In the genomic region with DNA sequence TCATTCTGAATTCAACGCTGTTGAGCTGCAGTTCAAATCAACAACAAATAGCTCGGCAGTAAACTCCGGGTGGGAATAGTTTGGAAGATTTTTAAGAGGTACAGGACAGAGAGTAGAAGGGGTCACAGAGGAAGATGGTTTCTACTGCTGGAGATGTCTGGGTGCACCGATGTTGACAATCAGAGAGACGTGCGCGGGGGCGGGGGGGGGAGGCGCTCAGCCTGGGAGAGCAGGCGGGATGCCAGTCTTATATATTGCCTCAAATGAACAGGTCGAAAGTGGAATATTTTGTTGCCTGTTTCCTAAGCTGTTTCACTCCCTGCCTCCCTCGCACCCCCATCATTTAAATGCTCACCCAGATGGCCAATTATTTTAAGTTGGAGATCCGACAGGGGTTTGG, we compare ENCODE assay signal across 9 mouse cellular contexts.
DNase-seq lines count a peak whose midpoint lies in the region; ATAC-seq and TF ChIP-seq lines count a peak whose summit lies in the region.
"Had no signal": no experiment of that assay in that cellular context is flagged by ENCODE, and none has a peak within 500 bp of the region (broad histone marks: within the 10 kb centered on the region; RNA-seq: fewer than 3 reads in every experiment).

No protein-coding gene starts in this region.

- no peak overlapping the region for H3K27ac ChIP-seq in layer of hippocampus, adult 2 months
- no peak overlapping the region for H3K27ac ChIP-seq in forebrain, embryonic 11.5 days (ENCODE audit: low read depth, low read length)
- no peak overlapping the region for H3K27ac ChIP-seq in hindbrain, embryonic 15.5 days (replicated peaks)
- H3K27ac ChIP-seq in midbrain, postnatal 0 days (ENCODE audit: low read depth, low read length): no peak overlapping the region

- WGBS in forebrain, embryonic 11.5 days: under 1% methylated on average over 13 of the region's 13 CpGs
- 10% methylated on average over 13 of the region's 13 CpGs for WGBS in hindbrain, embryonic 15.5 days
- WGBS in midbrain, postnatal 0 days: under 1% methylated on average over 13 of the region's 13 CpGs

- no peak for TF ChIP-seq CTCF in layer of hippocampus, adult 2 months (conservative IDR thresholded peaks at IDR 0.05)
- no peak for TF ChIP-seq CTCF in midbrain, postnatal 0 days (IDR thresholded peaks at IDR 0.05)

- H3K4me1 ChIP-seq in forebrain, embryonic 11.5 days (replicated peaks; ENCODE audit: control insufficient read depth, insufficient read depth, low read length): 0 out of 2 replicates have a peak, but pooled peaks cover 2% of the 10 kb centered on the region
- peaks cover 13% of the 10 kb centered on the region; the same call in 1 of the 2 replicates for H3K4me1 ChIP-seq in hindbrain, embryonic 15.5 days (replicated peaks)
- H3K4me1 ChIP-seq in midbrain, postnatal 0 days (ENCODE audit: insufficient read depth, low read length): no peaks in the 10 kb centered on the region

- H3K4me3 ChIP-seq in layer of hippocampus, adult 2 months: peak overlapping the region; percentile 15
- H3K4me3 ChIP-seq in forebrain, embryonic 11.5 days (ENCODE audit: low read depth, low read length): peak overlapping the region; percentile 15; the same call in 1 of the 2 replicates
- H3K4me3 ChIP-seq in hindbrain, embryonic 15.5 days: peak overlapping the region; percentile 15
- H3K4me3 ChIP-seq in midbrain, postnatal 0 days (ENCODE audit: low read depth, low read length): peak overlapping the region; percentile 19
- H3K4me3 ChIP-seq: myocyte had no signal

- no peak for DNase-seq in layer of hippocampus, adult 2 months (ENCODE audit: low spot score in 2 of 2)
- DNase-seq in layer of hippocampus, postnatal 36 days: no peak
- DNase-seq in forebrain, embryonic 11.5 days (ENCODE audit: low spot score): peak; percentile 55
- DNase-seq in midbrain, postnatal 0 days (ENCODE audit: low spot score): no peak
- no peak for DNase-seq in thymus, postnatal 25 days
- no peak for DNase-seq in adrenal gland, adult 8-10 months
- DNase-seq in layer of hippocampus, adult 9-11 months: no peak

- peak overlapping the region; percentile 42 for H3K4me2 ChIP-seq in forebrain, embryonic 11.5 days (ENCODE audit: low read depth, low read length, severe bottlenecking)
- peak overlapping the region; percentile 53 for H3K4me2 ChIP-seq in hindbrain, embryonic 15.5 days
- peak overlapping the region; percentile 45 for H3K4me2 ChIP-seq in midbrain, postnatal 0 days (ENCODE audit: low read depth, low read length, poor library complexity, severe bottlenecking)

- ATAC-seq in forebrain, embryonic 11.5 days (replicated peaks; ENCODE audit: low FRiP score): 0 out of 2 replicates have a peak, but pooled peaks have one; percentile 46
- ATAC-seq in hindbrain, embryonic 15.5 days (ENCODE audit: low FRiP score, low read depth): no peak
- ATAC-seq in midbrain, postnatal 0 days (ENCODE audit: low FRiP score): no peak

- H3K27me3 ChIP-seq in forebrain, embryonic 11.5 days (ENCODE audit: control insufficient read depth, insufficient read depth, low read length): no peaks in the 10 kb centered on the region
- no peaks in the 10 kb centered on the region for H3K27me3 ChIP-seq in hindbrain, embryonic 15.5 days
- no peaks in the 10 kb centered on the region for H3K27me3 ChIP-seq in midbrain, postnatal 0 days (ENCODE audit: insufficient read depth, low read length)

- H3K9ac ChIP-seq in forebrain, embryonic 11.5 days (ENCODE audit: low read length): no peak overlapping the region
- no peak overlapping the region for H3K9ac ChIP-seq in hindbrain, embryonic 15.5 days
- no peak overlapping the region for H3K9ac ChIP-seq in midbrain, postnatal 0 days (replicated peaks; ENCODE audit: low read length, poor library complexity, severe bottlenecking)

- H3K36me3 ChIP-seq in forebrain, embryonic 11.5 days (ENCODE audit: control insufficient read depth, insufficient read depth, low read length): no peaks in the 10 kb centered on the region
- no peaks in the 10 kb centered on the region for H3K36me3 ChIP-seq in hindbrain, embryonic 15.5 days
- H3K36me3 ChIP-seq in midbrain, postnatal 0 days (ENCODE audit: insufficient read depth, low read length): no peaks in the 10 kb centered on the region

- H3K9me3 ChIP-seq in forebrain, embryonic 11.5 days (ENCODE audit: control insufficient read depth, low read length): no peaks in the 10 kb centered on the region
- H3K9me3 ChIP-seq in hindbrain, embryonic 15.5 days: no peaks in the 10 kb centered on the region
- no peaks in the 10 kb centered on the region for H3K9me3 ChIP-seq in midbrain, postnatal 0 days (ENCODE audit: low read length)
